Mouse (Mus musculus): ENCODE data around the gene Gna11.

DNA sequence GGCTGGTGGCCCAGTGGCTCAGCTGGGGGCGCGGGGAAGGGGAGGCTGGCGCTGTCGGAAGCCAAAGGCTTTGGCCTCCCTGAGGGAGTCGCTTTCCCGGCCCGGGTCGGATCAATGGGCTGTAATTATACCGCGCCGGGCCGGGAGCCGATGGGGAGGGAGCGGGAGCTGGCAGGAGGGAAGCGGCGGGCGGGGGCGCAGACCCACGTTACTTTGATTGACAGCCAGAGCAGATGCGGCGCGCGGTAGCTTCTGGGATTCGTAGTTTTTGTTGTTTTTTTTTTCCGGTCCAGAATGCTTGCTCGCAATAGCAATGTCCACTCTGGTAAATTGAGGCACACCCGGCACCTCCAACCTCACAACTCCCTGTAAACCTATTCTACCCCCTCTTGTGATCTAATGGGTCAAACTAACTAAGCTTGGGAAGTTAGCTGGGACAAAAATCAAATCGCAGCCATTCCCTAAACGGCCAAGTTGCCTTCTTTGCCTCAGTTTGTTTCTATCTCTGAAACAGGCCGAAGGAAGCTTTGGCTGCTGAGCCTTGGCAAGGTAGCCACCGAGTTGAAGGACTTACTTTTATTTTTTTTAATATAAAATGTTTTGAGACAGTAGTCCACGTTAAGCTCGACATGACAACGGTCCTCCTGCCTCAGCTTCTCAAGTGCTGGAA is 26.0 kb upstream of the Gna11 start:
- TF ChIP-seq MAFK (IDR thresholded peaks at IDR 0.05; ENCODE audit: insufficient read depth, low read depth, low read length), result no peak
- no peak for TF ChIP-seq ZC3H11A (IDR thresholded peaks at IDR 0.05; ENCODE audit: borderline replicate concordance, low read depth, low read length)
- peak; percentile 97 for TF ChIP-seq HCFC1 (IDR thresholded peaks at IDR 0.05; ENCODE audit: borderline replicate concordance, insufficient read depth, low read length)
- no peak for TF ChIP-seq ZNF384 (IDR thresholded peaks at IDR 0.05; ENCODE audit: low read depth, low read length)
- no peak for TF ChIP-seq CHD2 (IDR thresholded peaks at IDR 0.05; ENCODE audit: low read depth, low read length)
